Mouse (Mus musculus) hindlimb bud, embryonic 11.5 days (tissue): ENCODE measurements at regions not wholly inside any gene's neighbourhood (a gene's known extent, or its start where the extent isn't known, plus 50 kb on each side); places are given as distances from the start of the nearest gene placed in this dataset.

Experiments used
- DNase-seq: peaks from one replicate; pipeline ENCODE4 v3.0.0-alpha.2; 2012; ENCODE audit warnings: low read depth, low spot score; ENCODE audit errors: extremely low spot score

DNA sequence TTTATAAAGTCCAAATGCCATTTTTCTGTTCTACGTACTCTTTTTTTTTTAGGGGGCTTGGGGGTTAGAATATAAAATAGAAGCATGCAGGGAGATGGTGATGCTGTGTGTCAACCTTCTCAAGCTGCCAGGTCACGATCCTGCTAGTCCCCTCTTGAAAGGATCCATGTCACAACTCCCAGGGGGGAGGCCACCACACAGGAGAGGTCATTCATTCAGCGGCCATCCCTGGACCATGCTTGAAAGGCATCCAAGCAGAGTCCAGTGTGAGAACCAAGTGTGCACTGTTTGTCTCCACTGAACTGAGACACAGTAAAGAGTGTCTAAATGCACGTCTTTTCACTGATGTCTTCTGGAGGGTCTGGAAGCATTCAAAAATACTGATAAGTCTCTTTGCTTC, 119.8 kb upstream of the N6amt1 start:
- DNase-seq = no peak

DNA sequence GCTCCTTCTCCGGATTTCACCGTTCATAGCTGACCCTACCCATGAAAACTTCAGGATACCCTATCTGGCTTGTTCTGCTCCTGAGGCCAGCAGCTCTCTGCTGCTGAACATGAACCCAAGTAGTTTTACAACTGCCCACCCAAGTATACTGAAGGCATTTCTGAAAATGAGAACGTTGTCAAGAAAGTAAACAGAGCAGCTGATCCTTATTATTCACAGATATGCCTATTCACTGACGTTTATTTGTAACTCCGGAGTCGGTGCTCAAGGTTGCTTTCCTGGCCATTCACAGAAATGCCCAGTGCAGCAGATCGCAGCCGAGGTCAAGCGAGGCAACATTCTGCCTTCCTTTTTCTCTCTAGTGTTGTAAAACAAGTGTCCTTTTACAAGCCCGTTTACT, 128.4 kb upstream of the N6amt1 start:
- DNase-seq = no peak

DNA sequence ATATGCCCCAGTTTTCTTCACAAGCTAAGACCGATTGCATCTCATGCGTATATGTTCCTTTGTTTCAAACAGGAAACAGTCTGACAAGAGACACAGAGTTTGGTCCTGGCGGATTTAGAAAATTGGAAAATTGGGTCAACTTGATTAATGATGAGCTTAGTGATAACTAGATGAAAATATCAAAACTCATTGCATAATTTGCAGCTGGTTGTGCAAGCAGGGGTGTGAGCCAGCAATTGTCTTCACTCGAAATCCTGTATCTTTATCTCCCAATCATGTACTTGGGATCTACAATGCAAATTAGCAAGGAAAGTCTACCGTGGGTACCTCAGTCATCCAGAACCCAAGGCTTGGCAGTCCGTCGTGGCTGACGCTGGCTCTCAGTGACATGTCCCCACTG, 128.9 kb upstream of the N6amt1 start:
- no peak for DNase-seq

DNA sequence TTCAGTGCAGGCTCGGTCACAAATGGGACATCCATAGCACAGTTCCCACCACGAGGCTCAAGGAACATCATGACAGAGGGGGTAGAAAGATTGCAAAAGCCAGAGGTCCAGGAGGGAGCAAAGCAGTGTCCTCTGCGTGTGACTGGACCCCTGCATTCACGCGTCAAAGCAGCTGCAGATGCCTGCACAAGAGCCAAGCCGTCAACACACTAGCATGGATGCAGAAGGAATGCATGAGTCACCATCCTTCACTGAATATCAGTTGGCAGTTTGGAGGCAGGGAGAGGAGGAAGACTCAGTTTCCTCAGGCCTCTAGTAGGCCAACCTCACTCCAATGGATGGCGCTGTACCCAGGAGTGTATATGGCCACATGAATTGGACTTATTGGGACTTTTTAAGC, 130.0 kb upstream of the N6amt1 start:
- no peak for DNase-seq

DNA sequence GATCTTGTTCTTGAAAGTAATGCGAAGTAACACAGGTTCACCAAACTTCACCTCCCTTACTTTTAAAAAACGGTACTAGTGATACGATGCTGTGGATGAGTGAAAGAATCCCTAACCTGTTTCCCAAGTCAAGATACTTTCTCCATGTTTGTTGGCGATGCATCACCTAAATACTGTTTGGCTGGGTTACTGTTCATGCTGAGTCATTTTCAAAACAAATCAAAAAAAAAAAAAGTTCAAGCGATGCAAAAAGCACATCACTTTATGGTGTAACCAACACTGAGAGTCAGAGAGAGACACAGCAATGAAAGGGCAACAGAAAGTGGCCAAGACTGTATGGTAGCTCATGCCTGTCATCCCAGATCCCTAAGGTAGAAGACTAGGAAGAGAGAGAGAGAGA, 133.4 kb upstream of the N6amt1 start:
- DNase-seq = no peak

DNA sequence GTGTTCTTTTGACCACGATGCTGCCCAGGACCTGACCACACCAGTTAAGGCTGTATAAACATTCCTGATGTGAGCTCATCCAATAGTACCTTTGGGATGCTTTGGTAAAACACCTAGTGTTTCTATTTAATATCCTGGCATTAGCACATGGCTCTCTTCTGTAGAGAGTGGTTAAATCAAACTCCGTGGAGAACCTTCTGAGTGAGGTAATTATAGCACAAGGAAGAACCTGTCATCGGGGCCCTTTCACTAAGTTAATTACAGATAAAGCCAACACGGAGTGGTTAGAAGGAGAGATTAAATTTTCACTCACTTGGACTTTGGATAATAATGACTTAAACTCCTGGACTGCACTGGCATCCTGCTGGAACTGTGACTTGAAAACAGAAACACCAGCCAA, 133.8 kb upstream of the N6amt1 start:
- no peak for DNase-seq

DNA sequence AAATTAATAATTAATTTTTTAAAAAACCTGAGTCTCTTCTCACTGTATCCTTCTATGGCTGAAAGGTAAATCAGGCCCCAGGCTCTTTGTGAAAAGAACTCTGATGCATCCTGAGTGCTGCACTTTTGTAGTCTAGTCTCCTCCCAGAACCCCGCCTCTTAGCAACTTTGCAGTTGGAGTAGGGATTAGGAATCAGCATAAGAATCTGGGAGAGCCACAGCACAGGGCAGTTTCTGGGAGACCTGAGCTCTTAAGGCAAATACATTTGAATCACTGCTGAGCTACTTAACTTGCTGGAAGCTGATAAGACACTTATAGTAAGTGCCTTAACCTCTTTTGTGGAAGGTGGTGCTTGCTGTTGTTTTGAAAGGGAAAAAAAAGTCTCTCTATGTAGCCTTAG, 146.1 kb upstream of the N6amt1 start:
- DNase-seq = no peak

DNA sequence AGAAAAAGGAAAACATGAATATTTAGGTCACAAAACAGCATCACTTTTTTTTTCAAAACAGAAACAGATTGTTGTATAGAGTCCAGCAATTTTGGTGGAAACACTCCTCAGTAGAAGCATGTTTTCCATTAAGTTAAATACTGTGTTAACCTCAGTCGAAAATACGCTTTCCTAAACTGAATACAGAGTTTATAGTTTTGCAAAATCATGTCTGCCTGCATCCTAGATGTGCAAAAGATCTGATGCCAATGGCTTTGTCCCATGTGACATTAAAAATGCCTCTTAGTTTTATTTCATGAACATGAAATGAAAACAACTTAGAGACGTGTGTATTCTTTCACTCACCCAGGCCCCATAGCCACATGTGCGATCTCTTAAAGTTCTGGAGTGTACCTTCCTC, 163.5 kb upstream of the N6amt1 start:
- no peak for DNase-seq

DNA sequence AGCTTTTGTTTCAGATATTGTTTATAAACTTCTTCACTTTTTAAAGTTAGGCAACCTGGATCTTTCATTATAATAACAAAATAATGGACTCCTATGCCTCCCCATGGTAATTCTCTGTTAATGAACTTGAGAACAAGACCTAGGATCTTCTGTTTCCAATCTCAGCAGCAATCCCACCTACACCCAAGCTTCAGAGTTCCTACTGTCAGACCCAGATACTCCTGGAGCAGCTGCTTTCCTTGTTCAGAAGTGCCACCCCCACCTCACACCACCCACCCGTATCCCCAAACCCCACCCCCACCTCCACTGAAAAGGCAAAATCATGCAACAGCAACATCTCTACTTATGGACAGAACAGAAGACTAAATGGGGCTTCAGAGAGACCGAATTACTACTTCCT, 165.2 kb upstream of the N6amt1 start:
- no peak for DNase-seq

DNA sequence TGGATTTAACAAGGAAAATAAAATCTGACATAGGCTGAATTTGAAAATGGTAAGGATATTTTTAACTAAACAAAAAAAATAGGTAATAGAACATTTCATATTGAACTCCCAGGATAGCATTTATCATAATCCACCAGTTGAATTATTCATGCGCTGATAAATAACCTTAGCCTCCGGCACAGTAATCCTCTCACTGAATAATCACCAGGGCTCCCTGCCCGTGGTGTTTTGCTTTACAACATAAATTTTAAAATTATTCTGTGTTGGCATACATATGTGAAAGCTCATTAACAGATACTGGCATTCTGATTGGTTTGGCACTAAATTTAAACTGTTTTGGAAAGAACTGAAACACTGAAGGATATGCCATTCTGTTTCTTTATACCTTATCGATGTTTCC, 181.6 kb upstream of the N6amt1 start:
- DNase-seq = no peak

DNA sequence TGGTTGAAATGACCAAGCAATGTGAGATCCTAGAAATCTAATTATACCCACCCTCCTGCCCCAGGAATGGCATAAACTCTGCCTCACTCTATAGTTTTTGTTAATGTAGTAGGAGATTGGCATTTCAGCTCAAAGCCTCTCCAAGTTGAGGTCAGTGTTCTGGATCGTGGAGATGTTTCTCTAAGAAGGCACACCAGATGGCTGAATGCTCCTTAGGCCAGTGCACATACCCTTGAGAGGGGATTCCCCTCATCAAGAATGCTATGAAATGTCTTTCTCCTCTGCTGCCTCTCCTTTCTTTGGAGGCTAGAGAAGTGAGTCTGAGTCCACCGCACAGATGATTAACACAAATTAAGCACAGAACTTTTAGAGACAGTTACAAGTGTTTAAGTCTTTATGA, 214.7 kb upstream of the N6amt1 start:
- DNase-seq = no peak

DNA sequence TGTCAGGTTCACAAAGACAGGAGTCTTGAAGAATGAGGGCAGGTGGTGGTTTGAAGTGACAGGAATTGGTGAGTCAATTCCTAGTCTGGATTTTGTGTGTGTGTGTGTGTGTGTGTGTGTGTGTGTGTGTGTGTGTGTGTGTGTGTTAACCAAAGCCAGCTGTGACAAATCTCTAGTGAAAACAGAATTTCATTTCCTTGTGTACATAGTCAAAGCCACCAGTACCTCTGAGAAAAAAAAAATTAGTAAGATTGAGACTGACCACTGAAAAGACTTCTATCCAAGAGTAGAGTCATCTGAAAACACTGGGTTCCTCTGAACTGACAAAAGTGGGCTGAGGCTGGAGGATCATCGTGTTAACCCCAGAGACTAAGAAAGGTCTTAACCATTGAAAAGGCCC, 217.5 kb upstream of the N6amt1 start:
- DNase-seq = no peak

DNA sequence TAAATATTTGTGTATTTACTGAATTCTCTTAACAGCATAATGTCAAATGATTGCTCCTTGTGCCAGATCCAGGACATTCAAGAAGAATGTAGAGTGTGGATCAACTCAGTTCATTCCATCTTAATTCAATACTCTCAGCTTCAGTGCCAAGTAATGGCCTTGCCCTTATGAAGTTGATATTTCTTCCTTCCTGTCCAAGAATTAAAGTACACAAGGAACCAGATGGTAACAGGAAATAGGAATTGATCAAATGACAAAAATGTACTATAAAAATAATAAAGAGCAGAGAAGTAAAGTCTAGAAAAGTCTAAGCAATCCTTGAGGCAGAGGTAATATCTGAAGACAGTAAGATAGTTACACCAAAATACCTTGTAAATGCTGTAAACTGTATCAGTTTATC, 219.5 kb upstream of the N6amt1 start:
- no peak for DNase-seq

DNA sequence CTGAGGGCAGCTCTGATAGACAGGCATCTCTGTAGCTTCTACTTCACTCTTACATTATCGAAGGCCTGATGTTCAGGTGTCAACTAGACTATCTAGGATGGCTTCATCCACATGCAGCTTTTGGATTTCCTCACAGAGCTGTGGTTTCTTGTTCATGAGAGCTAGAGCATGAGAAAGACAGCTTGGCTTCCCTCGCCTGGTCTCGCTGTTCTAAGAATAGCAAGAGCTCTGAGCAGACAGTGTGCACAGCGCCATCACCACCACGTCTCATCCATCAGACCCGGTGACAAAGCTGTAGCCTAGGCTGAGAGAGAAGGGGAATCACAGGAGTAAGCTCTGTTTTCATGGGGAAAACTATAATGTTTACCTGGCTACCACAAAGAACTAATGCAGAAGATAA, 220.1 kb upstream of the N6amt1 start:
- DNase-seq = no peak

DNA sequence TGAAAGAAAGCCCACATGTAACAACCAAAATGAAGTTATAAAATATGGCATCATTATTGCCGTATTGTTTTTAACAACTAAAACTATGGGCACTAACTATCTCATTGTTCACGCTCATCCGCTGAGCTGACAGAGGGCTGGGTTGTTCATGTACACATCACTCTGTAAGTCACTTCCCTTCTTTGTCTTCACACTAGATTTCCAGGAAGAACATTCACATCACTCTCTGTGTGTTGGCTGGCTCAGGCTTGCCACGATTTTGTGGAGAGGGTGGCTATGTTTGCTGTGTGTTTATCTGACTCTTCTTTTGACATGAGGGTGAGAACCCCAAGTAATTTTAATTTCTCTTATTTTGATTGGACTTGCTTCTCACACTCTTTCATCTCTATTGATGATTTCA, 221.9 kb upstream of the N6amt1 start:
- DNase-seq = no peak

DNA sequence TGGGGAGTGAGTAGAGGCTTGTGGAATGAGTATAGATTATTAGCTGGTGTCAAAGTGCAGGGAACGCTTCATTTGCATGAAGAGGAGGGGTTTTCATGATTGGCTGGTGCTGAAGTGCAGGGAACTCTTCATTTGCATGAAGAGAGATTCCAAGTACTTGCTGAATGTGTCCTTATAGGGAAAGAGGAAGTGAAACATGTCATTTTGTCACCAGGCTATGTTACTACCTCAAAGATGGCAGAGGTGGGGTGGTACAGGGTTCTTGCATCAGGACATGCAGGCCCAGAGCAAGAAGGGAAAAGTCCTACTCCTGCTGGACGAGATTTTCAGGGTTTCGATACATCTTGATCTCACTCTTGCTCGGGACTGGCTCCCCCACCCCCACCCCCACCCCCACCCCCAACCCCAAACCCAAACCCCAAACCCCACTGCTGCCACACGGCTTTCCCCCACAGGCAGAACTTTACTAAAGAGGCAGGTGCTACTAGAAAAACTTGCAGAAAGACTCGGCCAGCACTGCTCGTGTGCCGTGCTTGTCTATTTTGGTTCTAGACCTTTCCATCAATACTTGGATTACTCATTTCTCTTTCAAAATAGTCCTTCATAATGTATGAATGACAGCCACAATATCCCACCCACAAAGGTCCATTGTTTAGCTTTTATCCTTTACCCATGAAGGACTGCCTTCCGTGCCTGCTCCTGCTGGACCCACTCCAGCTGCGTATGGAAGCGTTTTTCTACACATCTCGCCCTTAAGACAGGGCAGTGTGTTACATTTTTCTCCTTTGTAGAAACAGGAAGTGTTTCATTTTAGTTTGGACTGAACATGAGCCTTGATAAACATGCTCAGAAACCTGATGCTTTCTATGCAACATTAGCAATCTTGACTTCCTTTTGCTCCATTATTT, 223.0 kb upstream of the N6amt1 start:
- no peak for DNase-seq

DNA sequence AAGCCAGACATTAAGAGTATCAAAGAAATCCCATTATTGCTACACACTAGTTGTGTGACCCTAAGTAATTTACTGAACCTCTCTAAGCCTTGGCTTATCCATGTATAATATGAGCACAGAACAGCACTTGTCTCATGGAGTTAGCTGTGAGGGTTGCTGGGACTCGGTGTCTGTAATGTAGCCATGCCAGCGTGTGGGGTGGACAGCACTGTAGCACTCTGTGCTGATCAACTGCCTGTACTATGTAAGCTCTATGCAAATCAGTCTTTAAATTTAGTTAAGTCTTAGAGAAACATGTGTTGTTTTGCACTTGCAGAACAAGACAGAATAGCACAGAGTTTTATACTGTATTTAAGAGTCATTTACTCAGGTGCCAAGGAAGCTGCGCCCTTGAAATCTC, 225.0 kb upstream of the N6amt1 start:
- no peak for DNase-seq

DNA sequence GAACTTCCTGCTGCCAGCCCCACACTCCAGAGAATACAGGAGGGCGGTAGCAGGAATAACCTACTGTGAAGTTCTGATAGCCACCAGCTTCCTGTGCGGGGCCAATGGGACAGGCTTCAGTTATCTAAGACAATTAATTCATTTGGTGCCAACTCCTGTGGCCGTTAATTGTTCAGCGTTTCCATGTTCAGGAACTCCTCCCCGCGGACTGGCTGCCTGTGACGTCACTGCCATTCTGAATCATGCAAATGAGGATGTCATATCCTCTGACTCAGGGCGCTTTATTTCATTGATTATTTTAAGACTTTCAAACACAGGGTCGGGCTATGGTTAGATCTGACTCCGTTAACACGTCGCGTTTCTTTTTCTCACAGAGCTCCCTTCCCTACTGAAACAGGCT, 225.8 kb upstream of the N6amt1 start:
- DNase-seq = no peak

DNA sequence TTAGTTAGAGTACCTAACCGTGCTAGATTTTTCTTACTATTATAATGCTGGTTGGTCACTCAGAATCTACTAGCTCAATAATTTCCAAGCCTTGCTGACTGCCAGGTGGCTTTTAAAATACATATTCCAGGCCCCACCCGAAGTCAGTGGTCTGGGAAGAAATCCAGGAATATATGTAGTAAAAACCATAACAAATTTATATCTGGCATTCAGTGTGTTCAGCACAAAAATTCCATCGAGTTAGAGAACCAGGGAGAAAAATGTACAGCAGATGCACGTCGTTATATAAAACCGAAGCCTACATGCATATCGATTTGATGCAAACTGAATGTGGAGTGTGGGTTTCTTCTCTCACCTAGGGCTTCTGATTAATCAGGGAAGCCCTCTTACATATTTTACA, 229.5 kb upstream of the N6amt1 start:
- DNase-seq = no peak

DNA sequence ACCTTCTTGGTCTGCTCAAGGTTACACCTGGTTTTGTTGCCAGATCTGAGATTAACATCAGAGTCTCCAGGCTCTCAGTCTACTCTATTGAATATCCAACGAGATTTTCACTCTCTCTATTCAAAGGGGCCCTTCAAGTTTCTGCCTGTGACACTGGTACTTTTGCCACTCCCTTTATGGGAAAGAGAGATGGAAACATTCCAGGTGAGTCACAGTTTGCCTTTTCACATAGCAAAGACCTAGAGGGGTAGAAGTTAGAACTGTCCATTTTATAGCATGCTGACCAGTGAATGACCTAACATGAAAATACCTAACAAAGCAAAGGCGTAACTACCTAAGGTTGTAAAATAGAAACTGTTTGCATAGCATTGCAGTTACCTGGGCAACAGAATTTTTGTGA, 250.4 kb upstream of the N6amt1 start:
- DNase-seq = no peak

DNA sequence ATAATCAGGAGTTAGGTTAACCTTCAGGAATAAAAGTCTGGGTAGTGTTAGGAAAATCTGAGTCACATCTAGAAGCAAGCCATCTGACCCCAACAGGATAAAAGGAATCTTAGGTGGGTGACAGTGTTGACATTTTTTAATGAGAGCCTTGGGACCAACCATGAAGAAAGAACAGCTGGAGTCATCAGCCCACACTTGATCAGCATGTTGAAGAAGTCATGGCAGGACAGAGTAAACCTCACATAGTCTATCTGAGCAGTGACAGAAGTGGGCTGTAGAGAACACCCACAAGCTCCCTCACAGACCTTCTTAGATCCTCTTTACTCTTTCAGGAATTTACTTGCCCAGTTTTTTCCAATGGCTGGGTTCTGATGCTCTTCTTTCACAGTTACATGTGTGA, 251.9 kb upstream of the N6amt1 start:
- no peak for DNase-seq

DNA sequence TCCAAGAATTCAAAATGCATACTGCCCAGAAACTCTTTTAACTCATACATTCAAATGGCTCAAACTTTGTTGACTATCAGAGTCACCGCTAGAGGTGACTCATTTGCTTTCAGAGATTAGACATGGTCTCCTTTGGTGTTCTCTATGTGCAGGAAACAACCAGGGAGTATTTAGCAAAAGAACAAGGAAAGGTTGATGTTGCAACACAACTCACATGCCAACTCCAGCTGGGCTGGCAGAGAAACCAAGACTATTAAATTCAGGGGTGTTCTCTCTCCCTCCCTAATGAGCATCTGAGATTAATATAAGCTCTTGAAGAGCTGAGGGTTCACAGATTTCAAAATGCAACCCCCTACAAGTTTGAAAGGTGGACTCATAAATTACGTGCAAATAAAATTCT, 262.0 kb upstream of the N6amt1 start:
- DNase-seq = peak; percentile 39

DNA sequence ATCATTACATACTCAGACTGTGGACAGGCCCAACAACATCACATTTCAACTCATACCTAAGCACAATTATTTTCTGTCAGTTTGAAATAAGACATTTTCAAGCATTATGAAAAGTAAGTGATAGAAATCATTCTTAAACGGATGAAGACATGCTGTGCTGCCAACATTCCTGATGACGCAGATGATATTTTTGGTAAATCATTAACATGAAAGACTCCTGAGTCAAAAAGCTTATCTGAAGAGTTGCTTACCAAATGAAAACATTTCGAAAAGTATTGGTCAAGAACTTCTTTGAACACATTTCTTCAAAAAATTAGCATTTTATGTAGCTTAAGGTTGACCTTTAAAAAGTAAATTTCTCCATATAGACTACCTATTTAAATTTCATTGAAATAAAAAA, 264.7 kb upstream of the N6amt1 start:
- DNase-seq = no peak
